Mouse (Mus musculus): Measurements from ENCODE around the gene Nudcd3.

DNA sequence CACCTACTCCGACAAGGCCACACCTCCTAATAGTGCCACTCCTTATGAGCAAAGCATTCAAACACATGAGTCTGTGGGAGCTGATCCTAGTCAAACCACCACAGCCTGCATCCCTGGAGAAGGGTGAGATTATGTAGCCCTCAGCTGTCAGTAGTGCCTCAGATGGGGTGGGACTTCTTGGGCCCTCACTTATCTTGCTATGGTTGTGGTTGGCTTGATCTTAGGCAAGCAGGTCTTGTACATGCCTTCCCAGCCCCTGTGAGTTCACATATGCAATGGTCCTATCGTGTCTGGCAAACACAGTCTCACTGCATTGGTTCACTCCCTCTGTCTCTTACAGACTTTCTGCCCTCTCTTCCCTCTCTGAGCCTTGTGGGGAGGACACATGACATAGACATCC is 6.9 kb upstream of the Nudcd3 start:
- TF ChIP-seq CTCF (IDR thresholded peaks at IDR 0.05 in 2 of 3, conservative IDR thresholded peaks at IDR 0.05 in 1 of 3; ENCODE audit: control insufficient read depth in 1 of 3, insufficient read depth in 1 of 3, low read depth in 2 of 3, low read length in 3 of 3, poor library complexity in 1 of 3, severe bottlenecking in 1 of 3) (no peak), JUND (IDR thresholded peaks at IDR 0.05; ENCODE audit: low read depth, low read length) (no peak), POLR2A (IDR thresholded peaks at IDR 0.05; ENCODE audit: control insufficient read depth in 1 of 2, insufficient read depth in 1 of 2, low read depth in 1 of 2, low read length in 2 of 2, poor library complexity in 1 of 2) (no peak), USF1 (IDR thresholded peaks at IDR 0.05; ENCODE audit: low read depth, low read length) (no peak)

Data from MEL (cell line).